Mouse (Mus musculus) testis, adult 2 months (tissue): ENCODE measurements around the gene Rpn2.

Experiments
- CTCF ChIP-seq: fragments of 200-500 bp; IDR thresholded peaks from 2 replicates; pipeline ENCODE4 v1.5.1; 2012; ENCODE audit warnings: low read depth, mild to moderate bottlenecking, inconsistent platforms, low read length, moderate library complexity; ENCODE audit not compliant: control insufficient read depth, insufficient read depth, insufficient replicate concordance
- POLR2A ChIP-seq: fragments of 200-500 bp; IDR thresholded peaks from 2 replicates; pipeline ENCODE4 v1.6.1; 2012; ENCODE audit warnings: low read depth, mild to moderate bottlenecking, inconsistent platforms, low read length, moderate library complexity; ENCODE audit not compliant: control insufficient read depth

GRCm38 (mm10) chr2:157263101-157263500 is 15.7 kb upstream of the Rpn2 start:
- TF ChIP-seq CTCF, result no peak
- no peak for TF ChIP-seq POLR2A
